Mouse (Mus musculus) CH12F3 (cell line): ENCODE measurements around the gene Manf.

Source experiments
- in situ Hi-C: fragments of 300-500 bp; cut with MboI; formaldehyde crosslinking; loops from 2 replicates; pipeline ENCODE4 v1.14.3; 2020; ENCODE audit warnings: low sequenced_read_pairs

Gene Manf

DNA sequence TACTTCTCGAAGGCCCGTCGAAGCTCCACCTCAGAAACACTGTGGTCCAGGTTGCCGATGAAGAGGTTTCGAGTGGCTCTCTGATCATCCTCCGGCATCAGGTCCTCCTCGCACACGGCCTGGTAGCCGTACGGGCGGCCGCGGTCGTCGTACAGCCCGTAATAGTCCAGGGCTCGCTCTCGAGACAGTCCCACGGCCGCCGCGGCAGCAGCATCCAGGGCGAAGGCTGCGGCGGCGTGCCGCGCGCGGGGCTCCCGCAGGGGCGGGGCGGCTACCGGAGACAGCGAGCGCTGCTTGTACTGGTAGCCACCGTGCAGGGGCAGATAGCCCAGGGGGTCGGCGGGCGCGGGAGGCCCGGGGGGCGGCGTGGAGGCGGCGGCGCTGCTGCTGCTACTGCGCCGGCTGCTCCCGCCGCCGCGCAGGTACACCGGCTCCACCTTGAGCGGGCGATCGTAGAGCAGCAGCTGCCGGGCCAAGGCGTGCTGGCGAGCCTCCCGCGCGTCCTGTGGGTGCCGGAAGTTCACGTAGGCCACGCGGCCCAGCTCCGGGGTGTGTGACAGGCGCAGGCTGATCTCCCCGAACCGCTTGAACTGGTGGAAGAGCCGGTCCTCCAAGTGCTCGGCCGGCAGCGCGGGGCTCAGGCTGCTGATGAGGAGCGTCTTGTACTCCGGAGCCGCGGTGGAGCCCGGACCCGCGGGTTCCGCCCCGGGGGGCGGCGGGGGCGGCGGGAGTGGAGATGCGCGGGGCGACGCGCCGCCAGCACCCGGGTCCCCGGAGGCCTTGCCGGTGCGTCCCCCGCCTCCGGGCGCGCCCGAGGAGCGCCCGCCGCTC is 5.7 kb downstream of the Manf start:
- in situ Hi-C loops: no loop called here

DNA sequence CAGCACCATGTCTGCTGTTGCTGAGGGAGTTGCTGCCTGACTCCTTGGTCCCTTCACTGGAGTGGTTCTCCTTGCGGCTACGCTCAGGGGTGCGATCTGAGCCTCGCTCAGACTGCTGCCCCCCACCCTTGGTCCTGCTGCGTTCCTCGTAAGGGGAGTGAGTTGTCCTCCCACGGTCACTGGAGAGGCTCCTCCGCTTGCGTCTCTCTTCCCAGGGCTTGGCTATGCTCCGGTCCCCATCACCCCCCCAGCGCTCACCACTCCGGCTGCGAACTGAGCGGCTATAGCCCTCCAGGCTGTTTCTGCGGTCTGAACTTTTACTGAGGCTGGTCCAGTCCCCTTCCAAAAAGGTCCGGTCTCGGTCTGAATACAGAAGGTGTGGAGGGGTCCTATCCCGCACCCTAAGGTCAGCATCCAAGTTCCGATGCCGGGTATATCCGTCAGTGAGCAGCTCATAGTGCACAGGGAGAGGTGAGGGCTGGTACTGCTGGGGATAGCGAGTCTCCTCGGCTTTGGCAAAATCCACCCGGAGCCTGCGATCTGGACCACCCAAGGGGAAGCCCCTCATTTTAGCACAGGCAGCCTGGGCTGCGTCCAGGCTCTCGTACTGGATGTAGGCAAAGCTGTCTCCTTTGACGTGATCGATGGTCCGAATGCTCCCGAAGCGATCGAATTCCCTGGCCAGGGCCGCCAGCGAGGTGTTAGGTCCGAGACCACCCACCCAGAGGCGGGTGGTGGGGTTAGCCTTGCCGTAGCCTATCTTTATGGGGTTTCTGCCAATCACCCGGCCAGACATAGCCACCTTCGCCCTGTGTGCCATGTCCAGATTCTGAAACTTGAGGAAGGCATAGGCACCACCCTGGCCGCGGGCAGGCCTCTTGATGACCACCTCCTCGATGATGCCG is 6.5 kb downstream of the Manf start:
- in situ Hi-C loops: no loop called here

DNA sequence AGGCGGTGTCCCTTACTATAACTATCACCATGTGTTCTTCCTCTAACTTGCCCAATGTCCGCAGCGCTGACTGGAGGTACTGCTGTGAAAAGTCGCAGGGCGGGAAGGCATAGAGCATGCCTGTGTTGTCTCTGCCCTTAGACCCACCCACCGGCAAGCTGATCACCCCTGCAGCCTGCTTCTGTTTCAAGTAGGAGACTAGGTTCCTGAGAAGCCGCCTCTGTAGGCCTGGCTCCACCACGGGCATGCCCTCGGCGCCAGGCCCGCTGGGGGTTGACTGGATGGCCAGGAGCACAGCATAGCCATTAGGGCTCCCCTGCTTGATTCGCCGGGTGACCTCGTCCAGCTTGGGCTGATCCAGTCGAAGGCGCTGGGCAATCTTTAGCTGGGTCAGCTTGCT is 7.5 kb downstream of the Manf start:
- in situ Hi-C loops: no loop called here

DNA sequence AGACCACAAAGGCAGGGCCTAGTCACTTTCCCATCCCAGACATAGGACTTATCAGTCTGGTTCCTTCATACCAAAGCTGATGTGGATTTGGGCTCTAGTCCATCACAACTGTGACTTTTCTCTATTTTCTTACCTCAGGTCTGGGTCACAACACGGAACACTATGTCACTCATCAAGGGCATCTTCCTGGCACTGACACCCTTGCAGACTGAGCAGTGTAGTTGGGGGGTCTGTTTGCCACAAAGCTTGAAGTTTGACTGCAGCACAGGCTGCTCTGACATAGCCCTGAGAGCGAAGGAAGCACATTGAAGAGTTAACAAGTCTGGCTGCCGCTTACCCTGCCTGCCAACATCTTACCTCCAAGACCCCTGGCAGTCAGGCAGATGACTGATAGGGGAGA is 8.7 kb downstream of the Manf start:
- in situ Hi-C loops: no loop called here

DNA sequence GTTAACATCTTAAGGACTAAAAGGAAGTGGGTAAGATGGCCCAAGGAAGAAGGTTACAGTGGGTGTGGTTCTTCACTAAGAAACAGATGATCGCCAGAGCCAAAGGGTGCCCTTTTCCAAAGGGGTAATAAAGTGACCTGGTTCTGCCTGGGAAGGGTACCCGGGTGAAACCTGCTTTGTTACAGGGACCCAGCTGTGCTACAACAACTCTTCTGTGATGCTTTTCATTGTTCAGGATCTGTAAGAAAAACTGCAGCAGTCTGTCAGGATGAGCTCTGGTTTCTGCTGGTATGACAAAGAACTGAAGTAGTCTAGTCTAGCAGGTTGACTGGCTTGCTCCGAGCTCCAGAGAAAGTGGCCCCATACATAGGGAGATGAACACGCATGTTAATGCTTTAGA is 9.6 kb downstream of the Manf start:
- in situ Hi-C loops: no loop called here

DNA sequence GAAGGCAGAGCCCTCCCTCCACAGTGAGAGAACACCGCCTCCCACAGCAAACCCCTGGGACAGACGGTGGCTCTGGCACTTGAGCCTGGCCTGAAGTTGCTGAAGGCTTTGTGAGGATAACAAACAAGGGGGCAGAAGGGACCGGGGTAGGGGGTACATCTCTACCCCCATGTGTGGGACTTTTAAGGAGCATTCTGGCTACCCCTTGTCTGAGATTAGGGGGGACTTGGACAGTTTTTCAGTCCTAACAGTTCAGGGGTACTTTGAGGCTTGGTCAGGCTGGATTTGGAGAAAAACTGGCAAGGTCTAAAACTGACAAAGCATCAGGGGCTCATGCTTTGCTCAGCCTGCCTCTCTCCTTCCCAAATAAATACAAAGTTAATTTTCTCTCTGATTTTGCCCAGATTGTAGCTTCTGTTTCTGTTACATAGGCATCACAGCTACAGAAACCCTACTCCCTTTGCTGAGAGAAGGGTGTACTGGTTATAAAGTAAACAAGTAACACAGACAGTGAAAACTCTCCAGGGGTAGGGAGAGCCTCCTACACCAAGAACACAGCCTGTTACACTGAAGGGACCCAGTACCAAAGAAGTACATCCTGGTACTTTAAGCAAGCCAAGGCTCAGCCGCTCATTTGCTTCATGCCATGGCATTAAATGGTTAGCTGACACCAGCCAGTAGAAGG is 10.6 kb downstream of the Manf start:
- in situ Hi-C loops: no loop called here

DNA sequence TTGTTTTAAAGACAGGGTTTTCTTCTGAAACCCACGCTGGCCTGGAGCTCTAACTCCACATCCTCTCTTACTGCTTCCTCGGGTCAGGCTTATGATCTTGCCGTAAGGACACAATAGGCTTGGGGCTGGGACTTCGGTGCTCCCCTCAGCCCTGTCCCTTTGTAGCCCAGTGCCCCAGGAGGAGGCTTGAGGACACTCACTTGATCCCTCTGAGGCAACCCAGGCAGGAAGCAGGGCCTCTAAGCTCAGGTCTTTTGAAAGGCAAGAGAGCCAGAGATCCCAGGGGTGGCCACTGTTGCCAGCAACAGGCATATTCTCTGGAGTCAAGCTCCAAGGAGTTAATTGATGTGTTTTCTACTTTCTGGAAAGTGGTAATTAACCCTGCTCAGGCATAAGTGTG is 12.3 kb downstream of the Manf start:
- in situ Hi-C loops: no loop called here

DNA sequence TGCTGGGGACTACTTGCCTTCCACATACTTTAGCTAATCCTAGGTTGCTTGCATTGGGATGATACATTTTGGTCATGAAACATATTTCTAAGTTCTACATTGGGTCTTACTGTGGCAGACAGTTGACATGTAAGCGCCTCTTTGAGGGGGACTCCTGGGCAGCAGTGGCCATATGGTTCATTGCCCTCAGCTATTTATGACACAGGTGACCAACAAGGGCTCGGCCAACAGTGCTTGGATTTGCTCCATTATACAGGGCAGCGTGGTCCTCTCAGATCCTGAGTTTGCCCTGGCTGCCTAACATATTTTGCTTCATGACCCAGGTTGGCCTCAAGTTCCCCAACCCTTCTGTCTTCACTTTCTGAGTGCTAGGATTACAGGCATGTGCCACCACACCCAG is 15.1 kb downstream of the Manf start:
- in situ Hi-C loops: no loop called here

DNA sequence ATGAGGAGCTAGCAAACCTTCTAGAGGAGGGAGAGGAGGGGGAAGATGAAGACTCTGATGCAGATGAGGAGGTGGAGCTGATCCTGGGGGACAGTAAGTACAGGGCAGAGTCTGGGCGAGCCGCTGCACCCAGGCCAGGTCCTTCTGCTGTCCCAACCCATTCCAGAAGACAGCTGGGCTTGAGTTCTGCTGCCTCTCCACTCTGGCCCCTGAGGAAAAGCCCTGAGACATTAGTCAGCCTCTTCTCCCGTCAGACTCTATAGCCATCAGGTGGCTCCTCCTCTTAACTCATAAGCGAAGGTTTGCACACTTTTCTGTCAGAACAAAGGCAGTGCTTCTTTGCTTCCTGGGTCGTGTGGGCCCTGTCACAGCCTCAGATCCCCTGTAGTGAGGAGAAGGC is 17.6 kb downstream of the Manf start:
- in situ Hi-C loops: no loop called here

DNA sequence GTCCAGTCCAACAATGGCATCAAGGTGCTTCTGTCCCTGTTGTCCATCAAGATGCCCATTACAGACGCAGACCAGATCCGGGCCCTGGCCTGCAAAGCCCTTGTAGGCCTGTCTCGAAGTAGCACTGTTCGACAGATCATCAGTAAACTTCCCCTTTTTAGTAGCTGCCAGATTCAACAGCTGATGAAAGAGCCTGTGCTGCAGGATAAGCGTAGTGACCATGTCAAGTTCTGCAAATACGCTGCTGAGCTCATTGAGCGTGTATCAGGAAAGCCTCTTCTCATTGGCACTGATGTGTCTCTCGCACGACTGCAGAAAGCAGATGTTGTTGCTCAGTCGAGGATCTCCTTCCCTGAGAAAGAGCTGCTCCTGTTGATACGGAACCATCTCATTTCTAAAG is 33.7 kb downstream of the Manf start:
- in situ Hi-C loops: no loop called here

DNA sequence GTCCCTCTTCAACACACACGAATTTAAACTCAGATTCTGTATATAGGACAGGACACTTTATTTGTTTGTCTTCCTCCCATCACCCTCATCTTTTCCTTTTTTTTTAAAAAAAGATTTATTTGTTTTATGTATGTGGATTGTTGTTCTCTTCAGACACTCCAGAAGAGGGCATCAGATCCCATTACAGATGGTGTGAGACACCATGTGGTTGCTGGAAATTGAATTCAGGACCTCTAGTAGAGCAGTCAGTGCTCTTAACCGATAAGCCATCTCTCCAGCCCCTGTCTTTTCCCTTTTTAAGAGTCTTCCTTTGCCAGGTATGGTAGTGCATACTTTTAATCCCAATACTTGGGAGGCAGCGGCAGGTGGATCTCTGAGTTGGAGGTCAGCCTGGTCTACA is 35.1 kb downstream of the Manf start:
- in situ Hi-C loops: no loop called here

DNA sequence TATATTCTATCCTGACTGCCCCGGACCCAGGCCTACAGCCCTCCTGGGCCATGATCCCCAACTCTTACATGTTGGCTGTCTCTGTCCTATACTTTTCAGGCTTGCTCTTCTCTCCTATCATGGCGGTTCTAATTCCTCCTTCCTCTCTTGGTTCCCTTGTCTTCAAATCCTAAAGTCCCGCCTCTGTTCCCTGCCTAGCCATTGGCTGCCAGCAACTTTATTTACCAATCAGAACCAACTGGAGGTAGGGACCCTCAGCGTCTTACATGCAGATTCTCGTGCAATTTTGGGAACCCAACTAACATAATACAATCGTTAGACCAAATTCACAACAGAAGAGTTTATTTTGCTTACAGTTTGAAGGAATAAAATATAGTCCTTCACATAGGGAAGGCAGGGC is 49.0 kb downstream of the Manf start:
- in situ Hi-C loops: no loop called here

DNA sequence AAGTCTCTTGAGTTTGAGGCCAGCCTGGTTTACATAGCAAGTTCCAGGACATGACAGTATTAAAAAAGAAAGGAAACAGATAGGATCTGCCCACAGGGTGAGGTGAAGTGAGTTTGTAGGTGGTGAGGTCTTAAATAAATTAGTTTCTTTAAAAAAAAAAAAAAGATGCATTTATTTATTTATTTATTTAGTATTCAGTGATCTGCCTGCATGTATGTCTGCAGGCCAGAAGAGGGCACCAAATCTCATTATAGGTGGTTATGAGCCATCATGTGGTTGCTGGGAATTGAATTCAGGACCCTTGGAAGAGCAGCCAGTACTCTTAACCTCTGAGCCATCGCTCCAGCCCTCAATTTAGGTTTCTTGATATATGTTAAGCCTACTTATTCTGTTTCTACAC is 51.2 kb downstream of the Manf start:
- in situ Hi-C loops: no loop called here

DNA sequence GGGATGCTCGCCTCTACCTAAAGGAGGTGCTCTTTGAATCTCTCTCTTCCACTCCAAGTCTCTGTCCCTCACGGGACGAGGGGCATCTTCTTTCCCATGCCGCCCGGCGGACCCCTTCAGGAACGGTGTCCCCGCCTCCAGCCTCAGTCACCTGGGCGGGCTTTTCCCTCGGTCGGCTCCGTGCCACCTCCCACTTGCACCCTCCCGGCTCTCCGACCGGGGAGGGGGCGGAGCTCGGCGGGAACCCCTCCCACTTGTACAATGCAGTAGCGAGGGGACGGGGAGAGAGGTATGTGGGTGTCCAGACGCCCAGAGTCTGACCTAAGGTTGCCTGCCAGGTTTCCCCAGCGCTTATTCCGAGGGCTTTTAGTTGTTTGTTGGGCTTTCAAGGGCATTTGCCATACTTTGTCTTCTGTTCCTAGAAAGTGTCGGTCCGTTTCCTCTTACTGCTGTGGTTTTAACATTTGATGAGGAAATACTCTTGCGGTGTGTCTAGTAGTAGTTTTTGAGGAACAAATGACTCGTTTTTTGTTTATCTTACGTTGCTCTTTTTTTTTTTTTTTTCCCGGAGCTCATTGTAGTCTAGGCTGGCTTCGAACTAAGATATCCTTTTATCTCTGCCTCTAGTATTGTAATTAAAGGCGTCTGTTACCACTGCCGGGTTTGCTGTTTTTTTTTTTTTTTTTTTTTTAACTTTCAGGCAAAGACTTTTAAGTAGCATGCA is 69.2 kb downstream of the Manf start:
- in situ Hi-C loops: loop anchor here (25.0 kb wide), 1 partner anchor 135 kb away; the partner anchor contains the start of gene Tex264

DNA sequence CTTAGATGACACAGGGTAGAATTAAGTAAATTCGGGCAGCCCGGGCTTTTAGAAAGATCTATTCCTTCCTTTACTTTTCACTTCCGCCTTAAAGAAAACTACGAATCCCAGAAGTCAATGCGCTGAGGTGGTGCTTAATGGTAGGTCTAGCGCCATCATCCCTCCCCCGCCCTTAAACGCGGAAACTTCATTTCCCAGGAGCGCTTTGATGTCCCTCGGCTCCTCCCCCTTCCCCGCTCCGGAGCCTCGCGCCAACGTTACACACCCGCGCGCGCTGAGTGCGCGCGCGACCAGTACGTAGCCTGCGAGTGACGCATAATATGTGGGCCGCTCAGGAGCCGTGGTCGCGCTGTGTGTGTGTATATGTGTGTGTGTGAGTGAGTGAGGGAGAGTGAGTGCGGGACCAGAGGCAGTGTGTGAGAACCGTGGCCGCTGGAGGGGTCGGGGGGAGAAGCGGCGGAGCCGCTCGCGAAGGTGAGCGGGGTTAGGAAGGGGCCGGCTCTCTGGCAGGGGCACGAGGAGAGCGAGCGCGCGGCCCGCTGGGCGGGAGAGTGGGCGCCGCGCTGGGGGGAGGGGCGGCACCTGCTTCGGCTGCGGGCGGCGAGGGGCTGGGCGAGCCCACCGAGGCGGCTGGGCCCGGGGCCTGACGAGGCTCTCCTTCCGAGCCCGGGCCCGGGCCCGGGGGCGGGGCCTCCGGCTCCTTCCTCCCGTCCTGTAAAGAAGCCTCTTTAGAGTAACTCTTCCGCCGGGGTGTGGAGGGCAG is 70.0 kb downstream of the Manf start, which contains the start of gene Dcaf1:
TSS of gene Dcaf1 (plus strand) at position 257 of the 763 bp plus-strand sequence.
- in situ Hi-C loops: loop anchor here (25.0 kb wide), 1 partner anchor 134 kb away; the partner anchor contains the start of gene Tex264

DNA sequence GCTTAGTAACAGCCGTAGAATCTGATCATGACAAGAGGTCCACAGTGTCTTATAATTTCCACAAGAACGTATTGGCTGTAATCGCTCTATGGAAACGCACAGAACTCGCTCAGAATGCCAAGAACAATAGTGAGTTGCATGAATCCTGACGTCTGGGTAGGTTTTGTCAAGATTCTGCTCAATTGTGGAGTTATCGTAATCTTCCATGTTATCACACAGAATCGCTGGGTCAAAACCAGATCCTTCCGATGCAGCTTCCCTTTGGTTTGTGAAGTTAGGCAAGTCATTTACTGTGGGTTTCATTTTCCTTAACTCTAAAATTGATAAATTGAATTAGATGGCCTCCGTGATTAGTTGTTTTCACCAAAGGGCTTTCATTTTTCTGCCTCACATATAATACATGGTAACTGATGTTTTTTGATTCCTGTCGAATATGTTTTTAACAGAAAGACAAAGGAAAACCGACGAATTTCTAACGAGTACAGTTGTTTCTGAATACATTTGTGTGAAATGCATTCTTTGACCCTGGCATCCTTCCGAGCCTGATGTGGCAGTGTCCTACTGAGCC is 70.6 kb downstream of the Manf start:
- in situ Hi-C loops: loop anchor here (25.0 kb wide), 1 partner anchor 134 kb away; the partner anchor contains the start of gene Tex264

DNA sequence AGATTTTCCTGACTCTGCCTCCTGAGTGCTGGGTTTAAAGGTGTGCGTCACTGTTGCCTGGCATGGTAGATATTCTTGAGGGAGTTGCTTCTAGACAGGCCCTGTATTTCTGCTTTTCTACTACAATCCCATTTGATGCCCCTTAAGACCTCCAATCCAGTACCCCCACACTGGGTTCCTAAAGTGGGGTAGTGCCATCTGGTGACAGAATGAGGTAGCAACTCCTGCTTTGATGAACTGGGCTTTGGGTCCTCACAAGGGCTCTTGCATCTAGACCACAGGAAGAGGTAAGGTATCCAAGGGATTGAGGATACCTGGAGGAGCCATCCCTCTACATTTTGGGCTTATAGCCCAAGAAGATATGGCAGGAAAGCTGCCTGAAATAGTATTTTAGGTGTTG is 72.6 kb downstream of the Manf start:
- in situ Hi-C loops: loop anchor here (25.0 kb wide), 1 partner anchor 132 kb away; the partner anchor contains the start of gene Tex264

DNA sequence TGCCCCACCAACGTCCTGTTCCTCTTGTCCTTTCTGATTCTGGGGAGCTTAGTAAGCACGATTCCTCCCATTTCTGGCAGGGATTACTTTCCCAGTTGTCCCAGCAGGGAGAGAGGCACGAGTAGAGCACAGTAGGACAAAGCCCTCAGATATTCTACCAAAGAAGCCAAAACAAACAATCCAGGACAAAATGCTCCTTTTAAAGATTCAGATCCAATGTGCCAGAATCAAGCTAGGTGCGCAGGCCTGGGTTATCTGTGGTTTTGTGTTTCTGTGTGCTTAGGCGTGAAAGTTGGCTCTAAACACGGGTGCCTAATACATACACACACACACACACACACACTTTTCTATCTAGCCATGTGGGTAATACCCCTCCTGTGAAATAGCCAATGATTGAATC is 73.6 kb downstream of the Manf start:
- in situ Hi-C loops: loop anchor here (25.0 kb wide), 1 partner anchor 131 kb away; the partner anchor contains the start of gene Tex264

DNA sequence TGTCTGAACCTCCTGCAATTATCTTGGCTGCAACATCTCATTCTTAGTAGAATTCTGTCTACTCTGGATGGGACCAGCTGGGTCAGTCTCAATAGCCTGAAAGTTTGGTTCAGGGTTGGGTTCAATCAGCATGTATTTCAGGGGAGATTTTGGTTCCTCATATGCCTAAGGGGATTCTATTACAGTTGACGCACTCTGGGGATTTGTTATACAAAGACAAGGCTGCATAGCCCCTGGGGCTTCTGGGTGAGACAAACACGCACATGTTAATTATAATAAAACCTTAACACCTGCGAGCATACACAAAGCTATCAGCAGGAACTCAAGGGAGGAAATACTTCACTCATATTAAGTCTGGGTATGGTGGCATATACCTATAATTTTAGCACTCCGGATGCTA is 85.3 kb downstream of the Manf start:
- in situ Hi-C loops: loop anchor here (25.0 kb wide), 1 partner anchor 119 kb away; the partner anchor contains the start of gene Tex264
